Mouse (Mus musculus): ENCODE measurements around the gene Cacna1d.

DNA sequence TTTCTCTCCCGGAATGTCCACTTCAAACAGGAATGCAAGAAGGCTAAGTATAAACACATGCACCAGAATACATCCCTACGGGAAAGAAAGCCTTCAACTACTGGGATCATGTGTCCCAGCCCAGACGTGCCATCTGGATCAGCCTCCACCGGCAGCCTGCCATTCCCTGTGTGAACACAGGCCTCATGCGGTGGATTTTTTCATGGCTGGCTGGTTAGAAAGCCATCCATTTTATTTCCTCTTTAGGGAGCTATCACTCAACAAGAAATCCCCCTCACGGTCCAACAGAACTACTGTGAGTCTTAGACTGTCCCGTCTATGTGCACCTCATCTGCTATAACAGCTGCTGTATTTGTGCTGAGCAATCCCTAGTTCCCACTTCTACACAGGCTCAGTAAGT is 343.5 kb downstream of the Cacna1d start:
- TF ChIP-seq TAL1 (conservative IDR thresholded peaks at IDR 0.05; ENCODE audit: low read depth, low read length) (no peak), CTCF (IDR thresholded peaks at IDR 0.05; ENCODE audit: low read depth, low read length) (no peak), GATA1 (IDR thresholded peaks at IDR 0.05; ENCODE audit: borderline replicate concordance, low read length) (no peak), GATA2 (IDR thresholded peaks at IDR 0.05; ENCODE audit: borderline replicate concordance, low read depth, low read length) (no peak), POLR2AphosphoS5 (IDR thresholded peaks at IDR 0.05; ENCODE audit: insufficient replicate concordance, low read depth, low read length) (no peak)

Data from G1E (cell line).